Mouse (Mus musculus) midbrain, embryonic 15.5 days (tissue): ENCODE data around the gene Hemgn. TPM values are rescaled to one million over a fixed set of nuclear protein-coding genes. Genes with fewer than 3 reads are reported as not detected.
A peak's percentile ranks its signal among the peaks of the same experiment; 100 is the strongest.

Source experiments
- ATAC-seq: fragments of 200-750 bp; cut with Nextera tagmentation; replicated peaks from 2 replicates; pipeline ENCODE4 v1.8.0; 2017; ENCODE audit warnings: moderate TSS enrichment
- H3K27ac ChIP-seq: fragments of 300-500 bp; sonication (generic); 2 replicates; pipeline ENCODE4 v1.5.1; 2015; ENCODE audit warnings: mild to moderate bottlenecking, inconsistent platforms
- H3K27me3 ChIP-seq: fragments of 300-500 bp; sonication (generic); replicated peaks from 2 replicates; pipeline ENCODE4 v1.6.1; 2015; ENCODE audit warnings: inconsistent platforms
- H3K36me3 ChIP-seq: fragments of 300-500 bp; sonication (generic); replicated peaks from 2 replicates; pipeline ENCODE4 v1.6.1; 2015; ENCODE audit warnings: inconsistent platforms
- H3K4me1 ChIP-seq: fragments of 300-500 bp; sonication (generic); 2 replicates; pipeline ENCODE4 v1.6.1; 2015; ENCODE audit warnings: inconsistent platforms
- H3K4me2 ChIP-seq: fragments of 300-500 bp; sonication (generic); 2 replicates; pipeline ENCODE4 v1.6.1; 2015; ENCODE audit warnings: inconsistent platforms, mild to moderate bottlenecking, moderate library complexity
- H3K4me3 ChIP-seq: fragments of 300-500 bp; sonication (generic); 2 replicates; pipeline ENCODE4 v1.5.1; 2015; ENCODE audit warnings: mild to moderate bottlenecking, inconsistent platforms
- H3K9ac ChIP-seq: fragments of 300-500 bp; sonication (generic); 2 replicates; pipeline ENCODE4 v1.6.1; 2015; ENCODE audit warnings: mild to moderate bottlenecking, inconsistent platforms
- H3K9me3 ChIP-seq: fragments of 300-500 bp; sonication (generic); 2 replicates; pipeline ENCODE4 v1.6.1; 2016; ENCODE audit warnings: inconsistent platforms
- WGBS: fragments of 180-500 bp; shearing (Covaris S2); methylation state at CpG from one replicate; pipeline ENCODE4 v1.1.7; 2015; ENCODE audit warnings: mixed read lengths; 5-methylcytosine and 5-hydroxymethylcytosine counted together
- polyA plus RNA-seq: library from polyadenylated mRNA; unstranded; fragments of >200 nt; fragmentation: Nextera tagmentation; extraction: Ambion mirVana; gene quantifications from 2 replicates; pipeline ENCODE4 v1.2.1, GENCODE M21; 2015

Gene Hemgn
- polyA plus RNA-seq, 1 experiment from 2014 or later: 0.14 TPM

DNA sequence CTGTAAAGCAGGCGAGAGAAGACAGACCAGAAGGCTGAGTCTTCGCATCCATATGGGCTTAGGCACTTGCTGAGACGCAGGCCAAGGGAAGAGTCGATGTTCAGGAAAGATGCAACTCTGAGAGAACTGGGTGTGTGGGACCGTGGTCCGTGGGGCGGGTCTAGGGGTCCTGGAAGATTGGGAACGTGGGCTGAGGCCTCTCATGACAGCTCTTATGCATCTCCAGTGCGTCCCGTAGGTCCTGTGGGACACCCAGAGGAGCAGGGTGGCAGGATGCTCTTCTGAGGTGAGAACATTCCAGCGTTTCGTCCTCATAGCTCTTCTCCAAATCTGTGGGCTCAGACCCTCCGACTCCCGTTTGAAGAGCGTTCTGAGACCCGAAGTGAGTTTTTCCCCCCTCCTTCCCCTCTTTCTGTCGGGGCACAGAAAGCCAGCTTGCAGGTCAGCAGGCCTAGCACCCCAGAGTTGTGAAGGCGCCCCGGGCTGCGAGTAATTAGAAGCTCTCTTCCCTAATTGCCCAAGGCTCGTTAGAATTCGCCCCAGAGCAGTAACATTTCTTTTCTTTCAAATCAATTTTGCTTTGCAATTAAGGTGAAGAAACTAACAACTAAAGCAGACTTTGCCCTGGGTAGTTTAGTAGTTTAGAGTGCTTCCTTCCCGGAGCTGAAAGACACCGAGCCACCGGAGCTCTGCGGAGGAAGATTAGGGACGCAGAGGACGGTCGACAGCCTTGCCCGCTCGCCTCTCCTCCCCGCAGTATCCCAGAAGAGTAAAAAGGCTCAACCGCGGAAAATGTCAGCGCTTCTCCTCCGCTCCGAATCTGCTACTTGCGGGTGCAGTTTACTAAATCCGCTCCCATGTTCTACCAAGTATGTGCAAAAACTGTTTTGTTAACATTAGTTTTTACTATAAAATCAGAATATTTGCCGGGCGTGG, 65.5 kb downstream of the Hemgn start:
- Histone ChIP-seq H3K4me1 (peaks cover 19% of the 10 kb centered on the region), H3K4me3 (no peak overlapping the region), H3K27me3 (peaks cover 95% of the 10 kb centered on the region), H3K9me3 (no peaks in the 10 kb centered on the region), H3K36me3 (no peaks in the 10 kb centered on the region), H3K27ac (no peak overlapping the region), H3K4me2 (no peak overlapping the region), H3K9ac (no peak overlapping the region)
- WGBS: 2% methylated on average over 41 of the region's 41 CpGs
- ATAC-seq: no peak

DNA sequence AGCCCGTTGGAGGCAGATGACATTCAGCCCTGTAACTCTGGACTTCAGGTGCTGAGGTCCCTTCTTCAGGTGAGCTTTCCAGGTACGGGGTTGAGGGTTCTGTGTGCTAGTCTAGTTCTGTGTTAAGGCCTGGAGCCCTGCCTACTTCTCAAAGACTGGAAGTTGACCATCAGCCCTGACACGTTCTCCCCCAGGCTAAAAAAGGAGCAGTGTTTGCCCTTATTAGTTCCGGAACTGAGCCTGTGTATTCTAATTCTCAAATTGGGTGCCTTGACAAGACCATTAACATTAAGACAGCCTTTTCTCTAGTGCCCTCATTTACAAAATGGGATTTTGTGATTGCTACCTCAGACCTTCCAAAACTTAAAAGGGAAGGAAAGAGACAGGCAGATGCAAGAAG, 66.2 kb downstream of the Hemgn start:
- peaks cover 24% of the 10 kb centered on the region for H3K4me1 ChIP-seq
- WGBS: 9% methylated on average over 4 of the region's 4 CpGs
- H3K9me3 ChIP-seq: no peaks in the 10 kb centered on the region
- H3K4me2 ChIP-seq: no peak overlapping the region
- H3K27ac ChIP-seq: no peak overlapping the region
- no peak for ATAC-seq
- no peak overlapping the region for H3K4me3 ChIP-seq
- H3K9ac ChIP-seq: no peak overlapping the region
- no peaks in the 10 kb centered on the region for H3K36me3 ChIP-seq
- peaks cover 96% of the 10 kb centered on the region for H3K27me3 ChIP-seq

DNA sequence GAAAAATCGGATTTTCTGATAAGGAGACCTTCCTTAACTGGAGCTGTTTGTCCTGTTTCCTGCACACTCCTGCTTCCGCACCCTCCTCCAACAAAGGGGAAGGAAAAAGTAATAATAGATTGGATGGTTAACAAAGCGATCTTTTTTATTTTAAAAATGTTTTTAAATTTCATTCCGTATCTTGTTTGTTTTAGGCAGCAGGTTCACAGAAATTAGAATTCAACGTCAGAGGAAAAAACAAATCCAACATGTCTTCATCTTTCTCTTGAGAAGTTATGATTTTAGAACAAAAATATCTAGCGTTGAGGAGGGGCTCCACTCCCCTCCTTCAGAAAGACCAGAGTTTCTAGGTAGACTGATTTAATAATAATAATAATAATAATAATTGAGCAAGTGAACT, 67.1 kb downstream of the Hemgn start:
- WGBS: 23% methylated on average over 6 of the region's 6 CpGs
- Histone ChIP-seq H3K9me3 (no peaks in the 10 kb centered on the region), H3K4me1 (peaks cover 24% of the 10 kb centered on the region), H3K27ac (no peak overlapping the region), H3K9ac (no peak overlapping the region), H3K27me3 (peaks cover 97% of the 10 kb centered on the region), H3K4me3 (no peak overlapping the region), H3K4me2 (no peak overlapping the region), H3K36me3 (no peaks in the 10 kb centered on the region)
- no peak for ATAC-seq

DNA sequence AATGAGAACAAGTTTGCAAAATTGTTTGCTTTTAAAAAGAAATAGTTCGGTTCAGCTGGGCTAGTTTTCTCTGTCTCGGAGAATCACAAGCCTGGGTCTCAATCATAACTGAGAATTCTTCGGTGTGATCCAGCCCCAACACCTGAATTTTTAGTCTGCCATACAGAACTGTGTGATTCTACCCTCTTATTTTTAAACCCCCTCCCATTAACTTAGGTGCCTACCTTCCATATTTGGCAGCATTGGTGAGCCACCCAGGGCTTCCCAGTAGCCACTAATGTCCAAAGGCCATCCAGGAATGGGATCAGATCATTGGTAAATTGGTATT, 67.6 kb downstream of the Hemgn start:
- H3K4me2 ChIP-seq: no peak overlapping the region
- H3K9me3 ChIP-seq: no peaks in the 10 kb centered on the region
- 19% methylated on average over 3 of the region's 3 CpGs for WGBS
- H3K27ac ChIP-seq: no peak overlapping the region
- no peak overlapping the region for H3K4me3 ChIP-seq
- H3K4me1 ChIP-seq: peaks cover 24% of the 10 kb centered on the region
- H3K36me3 ChIP-seq: no peaks in the 10 kb centered on the region
- H3K27me3 ChIP-seq: peaks cover 97% of the 10 kb centered on the region
- no peak overlapping the region for H3K9ac ChIP-seq
- no peak for ATAC-seq

DNA sequence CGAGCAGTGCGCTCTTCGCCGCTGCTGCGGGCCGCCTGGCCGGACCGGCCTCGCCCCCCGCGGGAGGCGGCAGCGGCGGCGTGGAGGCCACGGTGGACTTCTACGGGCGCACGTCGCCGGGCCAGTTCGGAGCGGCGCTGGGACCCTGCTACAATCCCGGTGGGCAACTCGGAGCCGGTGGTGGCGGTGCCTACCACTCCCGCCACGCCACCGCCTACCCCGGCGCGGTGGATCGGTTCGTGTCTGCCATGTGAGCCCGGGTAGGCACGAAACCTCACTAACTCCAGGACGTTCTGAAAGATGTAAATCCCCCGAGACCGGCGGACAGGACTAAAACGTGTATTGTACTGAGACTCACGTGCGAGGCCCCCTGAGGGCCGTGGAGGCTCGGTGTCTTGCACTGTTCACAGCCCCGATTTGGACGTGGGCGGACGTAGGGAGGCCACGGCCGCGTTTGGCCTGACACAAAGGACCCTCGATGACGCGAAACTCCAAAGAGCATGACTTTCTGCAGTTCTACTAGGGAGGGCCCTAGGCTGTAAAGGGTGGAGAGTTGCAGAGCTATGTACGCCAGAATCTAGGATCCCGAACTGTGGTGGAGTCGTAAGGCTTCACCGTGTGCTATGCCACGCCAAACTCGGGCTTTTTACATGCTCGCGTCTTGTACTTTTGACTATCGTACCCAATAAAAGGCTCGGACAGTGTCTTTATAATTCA, 68.1 kb downstream of the Hemgn start:
- no peak for ATAC-seq
- Histone ChIP-seq H3K9me3 (no peaks in the 10 kb centered on the region), H3K4me1 (peaks cover 24% of the 10 kb centered on the region), H3K27ac (no peak overlapping the region), H3K36me3 (no peaks in the 10 kb centered on the region), H3K27me3 (peaks cover 97% of the 10 kb centered on the region), H3K4me3 (peak overlapping the region; percentile 40), H3K9ac (no peak overlapping the region), H3K4me2 (peak overlapping the region; percentile 55; the same call in 1 of the 2 replicates)
- 2% methylated on average over 67 of the region's 67 CpGs for WGBS

DNA sequence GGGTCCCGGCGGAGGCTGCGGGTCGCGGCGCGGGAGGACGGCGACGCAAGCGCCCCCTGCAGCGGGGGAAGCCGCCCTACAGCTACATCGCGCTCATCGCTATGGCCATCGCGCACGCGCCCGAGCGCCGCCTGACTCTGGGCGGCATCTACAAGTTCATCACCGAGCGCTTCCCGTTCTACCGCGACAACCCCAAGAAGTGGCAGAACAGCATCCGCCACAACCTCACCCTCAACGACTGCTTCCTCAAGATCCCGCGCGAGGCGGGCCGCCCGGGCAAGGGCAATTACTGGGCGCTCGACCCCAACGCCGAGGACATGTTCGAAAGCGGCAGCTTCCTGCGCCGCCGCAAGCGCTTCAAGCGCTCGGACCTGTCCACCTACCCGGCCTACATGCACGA, 69.0 kb downstream of the Hemgn start:
- Histone ChIP-seq H3K27ac (no peak overlapping the region), H3K4me3 (peak overlapping the region; percentile 40), H3K9me3 (no peaks in the 10 kb centered on the region), H3K36me3 (no peaks in the 10 kb centered on the region), H3K4me2 (peak overlapping the region; percentile 55), H3K4me1 (peaks cover 24% of the 10 kb centered on the region), H3K9ac (no peak overlapping the region), H3K27me3 (peaks cover 96% of the 10 kb centered on the region)
- WGBS: under 1% methylated on average over 51 of the region's 51 CpGs
- no peak for ATAC-seq

Other genes starting within 250 kb of the Hemgn start
- gene Xpa, start 217.2 kb downstream of the Hemgn start, polyA plus RNA-seq: 30.7 and 37.2 TPM in 2 replicates
- gene Foxe1, start 69.9 kb downstream of the Hemgn start, polyA plus RNA-seq: not detected in 2 replicates
- 9.2 and 9.4 TPM in 2 replicates for gene Trmo, start 24.1 kb downstream of the Hemgn start, polyA plus RNA-seq
- gene Anp32b, start 37.4 kb upstream of the Hemgn start, polyA plus RNA-seq: 72.3 and 74.4 TPM in 2 replicates
- gene Nans, start 75.7 kb upstream of the Hemgn start, polyA plus RNA-seq: 69.8 and 76.2 TPM in 2 replicates
- 0.82 and 1.1 TPM in 2 replicates for gene Trim14, start 122.6 kb upstream of the Hemgn start, polyA plus RNA-seq
- gene Coro2a, start 188.7 kb upstream of the Hemgn start, polyA plus RNA-seq: 6.8 and 8.1 TPM in 2 replicates
- 0.61 and 0.88 TPM in 2 replicates for gene Tbc1d2, start 236.7 kb upstream of the Hemgn start, polyA plus RNA-seq